Mouse (Mus musculus): ENCODE data around the gene Mov10l1. TPM values are rescaled to one million over a fixed set of nuclear protein-coding genes. Genes with fewer than 3 reads are reported as not detected.

Gene Mov10l1
- polyA plus RNA-seq, 2 experiments, result not detected

GRCm38 (mm10) chr15:89089248-89090051 lies 106.7 kb downstream of the Mov10l1 start:
- H3K36me3 ChIP-seq (replicated peaks; ENCODE audit: control insufficient read depth, insufficient read depth, low read depth), result peaks cover 4% of the 10 kb centered on the region; the same call in 1 of the 2 replicates
- peak overlapping the region; percentile 79 for H3K4me2 ChIP-seq (ENCODE audit: low read depth)
- DNase-seq (ENCODE audit: low read depth in 3 of 3, low spot score in 3 of 3) (no peak), ATAC-seq (ENCODE audit: insufficient read depth) (peak; percentile 70)
- no peaks in the 10 kb centered on the region for H3K27me3 ChIP-seq (ENCODE audit: control insufficient read depth, insufficient read depth, low read length)
- H3K4me1 ChIP-seq (replicated peaks; ENCODE audit: control insufficient read depth in 2 of 2, insufficient read depth in 2 of 2, low read length in 1 of 2), result peaks cover 5 to 8% of the 10 kb centered on the region in 2 experiments; a peak in 3 of 4 replicates
- no peaks in the 10 kb centered on the region for H3K9me3 ChIP-seq (ENCODE audit: control insufficient read depth, low read length)
- WGBS (ENCODE audit: insufficient replicate concordance), result 2% methylated on average over 68 of the region's 68 CpGs
- peak overlapping the region; percentile 75 to 91 for H3K4me3 ChIP-seq (ENCODE audit: insufficient read depth in 1 of 2, low read depth in 2 of 2, low read length in 2 of 2)
- peak overlapping the region; percentile 89 for H3K9ac ChIP-seq (replicated peaks)
- no peak for TF ChIP-seq EP300 (IDR thresholded peaks at IDR 0.05; ENCODE audit: low read depth)
- no peak for TF ChIP-seq CTCF (IDR thresholded peaks at IDR 0.05; ENCODE audit: low read depth)
- peak overlapping the region; percentile 10; the same call in 1 of the 2 replicates for H3K27ac ChIP-seq

- Histone ChIP-seq H3K4me3 (ENCODE audit: insufficient read depth in 1 of 2, low read depth in 2 of 2, low read length in 2 of 2) (no peak overlapping the region), H3K9ac (replicated peaks) (no peak overlapping the region), H3K4me1 (replicated peaks; ENCODE audit: control insufficient read depth in 2 of 2, insufficient read depth in 2 of 2, low read length in 1 of 2) (peaks cover 5 to 8% of the 10 kb centered on the region in 2 experiments; a peak in 3 of 4 replicates), H3K9me3 (ENCODE audit: control insufficient read depth, low read length) (no peaks in the 10 kb centered on the region), H3K27ac (no peak overlapping the region), H3K36me3 (replicated peaks; ENCODE audit: control insufficient read depth, insufficient read depth, low read depth) (peaks cover 11% of the 10 kb centered on the region), H3K4me2 (ENCODE audit: low read depth) (no peak overlapping the region), H3K27me3 (ENCODE audit: control insufficient read depth, insufficient read depth, low read length) (no peaks in the 10 kb centered on the region)
- TF ChIP-seq EP300 (IDR thresholded peaks at IDR 0.05; ENCODE audit: low read depth) (no peak), CTCF (IDR thresholded peaks at IDR 0.05; ENCODE audit: low read depth) (no peak)
- 81% methylated on average over 4 of the region's 4 CpGs for WGBS (ENCODE audit: insufficient replicate concordance)
- no peak for DNase-seq (ENCODE audit: low read depth in 3 of 3, low spot score in 3 of 3)
- ATAC-seq (ENCODE audit: insufficient read depth), result no peak
Observed at GRCm38 (mm10) chr15:89090662-89091061, 108.0 kb downstream of the Mov10l1 start.

- Histone ChIP-seq H3K9me3 (ENCODE audit: control insufficient read depth, low read length) (no peaks in the 10 kb centered on the region), H3K36me3 (replicated peaks; ENCODE audit: control insufficient read depth, insufficient read depth, low read depth) (peaks cover 15% of the 10 kb centered on the region), H3K4me2 (ENCODE audit: low read depth) (no peak overlapping the region), H3K27ac (no peak overlapping the region), H3K9ac (replicated peaks) (no peak overlapping the region), H3K4me3 (ENCODE audit: insufficient read depth in 1 of 2, low read depth in 2 of 2, low read length in 2 of 2) (no peak overlapping the region), H3K27me3 (ENCODE audit: control insufficient read depth, insufficient read depth, low read length) (no peaks in the 10 kb centered on the region), H3K4me1 (replicated peaks; ENCODE audit: control insufficient read depth in 2 of 2, insufficient read depth in 2 of 2, low read length in 1 of 2) (peaks cover 5 to 8% of the 10 kb centered on the region in 2 experiments; a peak in 3 of 4 replicates)
- DNase-seq (ENCODE audit: low read depth in 3 of 3, low spot score in 3 of 3) (no peak), ATAC-seq (ENCODE audit: insufficient read depth) (no peak)
- TF ChIP-seq CTCF (IDR thresholded peaks at IDR 0.05; ENCODE audit: low read depth) (no peak), EP300 (IDR thresholded peaks at IDR 0.05; ENCODE audit: low read depth) (no peak)
- WGBS (ENCODE audit: insufficient replicate concordance), result 69% methylated on average over 5 of the region's 5 CpGs
Observed at GRCm38 (mm10) chr15:89092181-89092580, 109.5 kb downstream of the Mov10l1 start.

DNA sequence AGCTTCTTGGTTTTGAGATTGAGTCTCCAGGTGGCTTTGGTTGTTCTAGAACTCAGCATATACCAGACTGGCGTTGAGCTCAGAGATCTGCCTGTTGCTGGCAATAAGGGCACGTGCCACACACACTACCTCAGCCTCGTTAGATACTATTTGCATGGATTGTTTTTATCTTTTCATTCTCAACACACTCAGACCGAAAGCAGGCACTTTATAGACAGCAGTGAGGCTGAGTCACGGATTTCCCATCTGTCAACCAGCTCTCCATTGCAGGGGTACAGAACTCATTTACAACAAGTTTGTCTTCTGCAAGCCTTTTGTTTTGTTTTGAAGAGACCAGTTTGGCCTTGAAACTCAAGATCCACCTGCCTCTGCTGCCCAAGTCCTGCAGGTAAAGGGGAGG lies 114.7 kb downstream of the Mov10l1 start:
- peaks cover 50% of the 10 kb centered on the region for H3K36me3 ChIP-seq (replicated peaks; ENCODE audit: control insufficient read depth, insufficient read depth, low read depth)
- no peak for TF ChIP-seq CTCF (IDR thresholded peaks at IDR 0.05; ENCODE audit: low read depth)
- H3K27ac ChIP-seq, result no peak overlapping the region
- no peaks in the 10 kb centered on the region for H3K4me1 ChIP-seq (replicated peaks; ENCODE audit: control insufficient read depth in 2 of 2, insufficient read depth in 2 of 2, low read length in 1 of 2)
- WGBS (ENCODE audit: insufficient replicate concordance), result 82% methylated on average over 5 of the region's 5 CpGs
- H3K9ac ChIP-seq (replicated peaks), result no peak overlapping the region
- H3K27me3 ChIP-seq (ENCODE audit: control insufficient read depth, insufficient read depth, low read length), result no peaks in the 10 kb centered on the region
- ATAC-seq (ENCODE audit: insufficient read depth) (no peak), DNase-seq (ENCODE audit: low read depth in 3 of 3, low spot score in 3 of 3) (no peak)
- no peak overlapping the region for H3K4me2 ChIP-seq (ENCODE audit: low read depth)
- no peaks in the 10 kb centered on the region for H3K9me3 ChIP-seq (ENCODE audit: control insufficient read depth, low read length)
- no peak overlapping the region for H3K4me3 ChIP-seq (ENCODE audit: insufficient read depth in 1 of 2, low read depth in 2 of 2, low read length in 2 of 2)

DNA sequence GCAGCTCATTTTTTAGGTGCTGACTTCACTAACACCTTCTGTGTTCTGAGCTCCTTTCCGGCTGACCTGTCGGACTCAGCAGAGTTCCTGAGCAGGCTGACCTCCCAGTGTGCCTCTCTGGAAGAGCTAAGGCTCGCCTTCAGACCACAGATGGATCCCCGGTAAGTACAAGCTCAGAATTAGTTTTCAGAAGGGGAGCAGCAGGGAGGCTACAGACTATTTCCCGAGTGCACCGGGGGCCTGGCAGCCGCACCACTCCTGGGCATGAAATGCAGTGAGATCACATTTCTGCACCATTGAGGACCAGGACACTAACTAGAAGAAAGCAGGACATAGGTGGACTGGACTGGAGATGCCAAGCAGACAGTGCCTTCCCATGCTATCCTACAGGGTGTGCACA lies 115.9 kb downstream of the Mov10l1 start:
- WGBS (ENCODE audit: insufficient replicate concordance), result 83% methylated on average over 7 of the region's 7 CpGs

More for the DNA sequence above, 115.9 kb downstream of the Mov10l1 start:
- H3K4me1 ChIP-seq (replicated peaks; ENCODE audit: control insufficient read depth in 2 of 2, insufficient read depth in 2 of 2, low read length in 1 of 2), result no peaks in the 10 kb centered on the region
- H3K27ac ChIP-seq, result no peak overlapping the region
- DNase-seq (ENCODE audit: low read depth in 3 of 3, low spot score in 3 of 3), result no peak
- peaks cover 56% of the 10 kb centered on the region for H3K36me3 ChIP-seq (replicated peaks; ENCODE audit: control insufficient read depth, insufficient read depth, low read depth)
- H3K9ac ChIP-seq (replicated peaks), result no peak overlapping the region
- no peaks in the 10 kb centered on the region for H3K27me3 ChIP-seq (ENCODE audit: control insufficient read depth, insufficient read depth, low read length)
- H3K9me3 ChIP-seq (ENCODE audit: control insufficient read depth, low read length), result no peaks in the 10 kb centered on the region
- H3K4me2 ChIP-seq (ENCODE audit: low read depth), result no peak overlapping the region
- H3K4me3 ChIP-seq (ENCODE audit: insufficient read depth in 1 of 2, low read depth in 2 of 2, low read length in 2 of 2), result no peak overlapping the region
- no peak for TF ChIP-seq EP300 (IDR thresholded peaks at IDR 0.05; ENCODE audit: low read depth)
- no peak for TF ChIP-seq CTCF (IDR thresholded peaks at IDR 0.05; ENCODE audit: low read depth)
- no peak for ATAC-seq (ENCODE audit: insufficient read depth)
